Mouse (Mus musculus): Measurements from ENCODE around the gene Ubxn11. TPM values are rescaled to one million over a fixed set of nuclear protein-coding genes. Genes with fewer than 3 reads are reported as not detected.

Gene Ubxn11
- total and polyA plus RNA-seq, 3 experiments: 5.4 to 11.9 TPM; not detected in 1

DNA sequence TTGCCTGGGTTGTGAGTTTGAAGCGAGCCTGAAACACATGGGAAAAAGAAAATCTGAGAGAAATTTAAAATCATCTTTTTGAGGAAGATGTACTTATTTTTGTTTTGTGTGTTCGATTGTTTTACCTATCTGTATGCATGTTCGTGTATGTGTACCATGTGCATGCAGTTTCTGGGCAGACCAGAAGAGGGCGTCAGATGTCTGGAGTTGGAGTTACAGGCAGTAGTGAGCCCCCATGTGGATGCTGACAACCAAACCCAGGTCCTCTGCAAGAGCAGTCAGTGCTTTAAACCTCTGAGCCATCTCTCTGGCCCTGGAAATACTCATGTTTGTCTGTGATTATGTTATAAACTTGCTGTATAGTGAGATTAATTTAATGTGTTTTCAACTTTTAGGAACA is 17.4 kb upstream of the Ubxn11 start:
- TF ChIP-seq ZMIZ1 (IDR thresholded peaks at IDR 0.05; ENCODE audit: low read depth, low read length): no peak
- no peak for TF ChIP-seq EP300 (IDR thresholded peaks at IDR 0.05; ENCODE audit: low read depth in 1 of 2, low read length in 2 of 2)
- TF ChIP-seq CHD1 (IDR thresholded peaks at IDR 0.05; ENCODE audit: low read depth, low read length): no peak
- TF ChIP-seq ZNF384 (IDR thresholded peaks at IDR 0.05; ENCODE audit: low read depth, low read length): no peak
- no peak for TF ChIP-seq ETS1 (IDR thresholded peaks at IDR 0.05; ENCODE audit: low read depth, low read length)
- no peak for TF ChIP-seq NELFE (IDR thresholded peaks at IDR 0.05; ENCODE audit: low read depth, low read length)
- no peak for TF ChIP-seq MYC (IDR thresholded peaks at IDR 0.05; ENCODE audit: low read depth, low read length)
- no peak for TF ChIP-seq POLR2A (IDR thresholded peaks at IDR 0.05; ENCODE audit: control insufficient read depth in 1 of 2, insufficient read depth in 1 of 2, low read depth in 1 of 2, low read length in 2 of 2, poor library complexity in 1 of 2)
- TF ChIP-seq RAD21 (IDR thresholded peaks at IDR 0.05; ENCODE audit: low read depth, low read length): peak; percentile 14
- no peak for TF ChIP-seq POLR2AphosphoS2 (IDR thresholded peaks at IDR 0.05; ENCODE audit: low read length)
- peak; percentile 26; the same call in 1 of the 2 replicates for TF ChIP-seq SMC3 (IDR thresholded peaks at IDR 0.05; ENCODE audit: low read depth, low read length)
- TF ChIP-seq CTCF (IDR thresholded peaks at IDR 0.05 in 2 of 3, conservative IDR thresholded peaks at IDR 0.05 in 1 of 3; ENCODE audit: control insufficient read depth in 1 of 3, insufficient read depth in 1 of 3, low read depth in 2 of 3, low read length in 3 of 3, poor library complexity in 1 of 3, severe bottlenecking in 1 of 3): peak; percentile 33 to 68 (median 49)
- no peak for TF ChIP-seq HCFC1 (IDR thresholded peaks at IDR 0.05; ENCODE audit: low read depth, low read length)
- no peak for TF ChIP-seq NRF1 (IDR thresholded peaks at IDR 0.05; ENCODE audit: insufficient read depth, low read depth, low read length, poor library complexity, severe bottlenecking)
- no peak for TF ChIP-seq MXI1 (IDR thresholded peaks at IDR 0.05; ENCODE audit: low read depth, low read length)
- no peak overlapping the region for H3K4me3 ChIP-seq (ENCODE audit: control insufficient read depth in 1 of 2, insufficient read depth in 1 of 2, low read depth in 2 of 2, low read length in 2 of 2)
- DNase-seq (ENCODE audit: low read depth, low spot score): peak; percentile 45
- H3K79me2 ChIP-seq (ENCODE audit: control insufficient read depth, insufficient read depth, low read length, poor library complexity): no peaks in the 10 kb centered on the region
- H3K9ac ChIP-seq (ENCODE audit: control insufficient read depth, low read depth, low read length, poor library complexity, severe bottlenecking): no peak overlapping the region
- peaks cover 2 to 9% of the 10 kb centered on the region in 2 experiments; a peak in 2 of 4 replicates for H3K4me1 ChIP-seq (ENCODE audit: control insufficient read depth in 1 of 2, insufficient read depth in 2 of 2, low read length in 2 of 2)
- 0 out of 4 replicates have a peak, but pooled peaks cover 0 to 2% of the 10 kb centered on the region in 2 experiments for H3K36me3 ChIP-seq (ENCODE audit: control insufficient read depth in 1 of 2, insufficient read depth in 2 of 2, low read length in 2 of 2)
- no peak overlapping the region for H3K27ac ChIP-seq (ENCODE audit: control insufficient read depth, low read depth, low read length)
- no peaks in the 10 kb centered on the region for H3K9me3 ChIP-seq (replicated peaks; ENCODE audit: insufficient read depth, low read length)
- no peaks in the 10 kb centered on the region for H3K27me3 ChIP-seq (ENCODE audit: control insufficient read depth in 1 of 2, insufficient read depth in 2 of 2, low read length in 2 of 2)

- Histone ChIP-seq H3K4me1 (ENCODE audit: control insufficient read depth in 1 of 2, insufficient read depth in 2 of 2, low read length in 2 of 2) (peaks cover 0 to 6% of the 10 kb centered on the region in 2 experiments; a peak in 1 of 4 replicates), H3K79me2 (ENCODE audit: control insufficient read depth, insufficient read depth, low read length, poor library complexity) (no peaks in the 10 kb centered on the region), H3K27ac (ENCODE audit: control insufficient read depth, low read depth, low read length) (no peak overlapping the region), H3K36me3 (ENCODE audit: control insufficient read depth in 1 of 2, insufficient read depth in 2 of 2, low read length in 2 of 2) (0 out of 4 replicates have a peak, but pooled peaks cover 0 to under 1% of the 10 kb centered on the region in 2 experiments), H3K9ac (ENCODE audit: control insufficient read depth, low read depth, low read length, poor library complexity, severe bottlenecking) (peak overlapping the region; percentile 50), H3K4me3 (ENCODE audit: control insufficient read depth in 1 of 2, insufficient read depth in 1 of 2, low read depth in 2 of 2, low read length in 2 of 2) (peak overlapping the region in 1 of 2 experiments; percentile 37; a peak in 2 of 4 replicates), H3K9me3 (replicated peaks; ENCODE audit: insufficient read depth, low read length) (no peaks in the 10 kb centered on the region), H3K27me3 (ENCODE audit: control insufficient read depth in 1 of 2, insufficient read depth in 2 of 2, low read length in 2 of 2) (no peaks in the 10 kb centered on the region)
- TF ChIP-seq POLR2A (IDR thresholded peaks at IDR 0.05; ENCODE audit: control insufficient read depth in 1 of 2, insufficient read depth in 1 of 2, low read depth in 1 of 2, low read length in 2 of 2, poor library complexity in 1 of 2): peak in 1 of 2 experiments; percentile 31; a peak in 1 of 4 replicates
- no peak for TF ChIP-seq MXI1 (IDR thresholded peaks at IDR 0.05; ENCODE audit: low read depth, low read length)
- TF ChIP-seq GATA1 (IDR thresholded peaks at IDR 0.05; ENCODE audit: low read depth, low read length): no peak
- peak; percentile 72 to 85 (median 75); a peak in 5 of 6 replicates for TF ChIP-seq CTCF (IDR thresholded peaks at IDR 0.05 in 2 of 3, conservative IDR thresholded peaks at IDR 0.05 in 1 of 3; ENCODE audit: control insufficient read depth in 1 of 3, insufficient read depth in 1 of 3, low read depth in 2 of 3, low read length in 3 of 3, poor library complexity in 1 of 3, severe bottlenecking in 1 of 3)
- no peak for TF ChIP-seq MEF2A (IDR thresholded peaks at IDR 0.05; ENCODE audit: extremely low read depth, insufficient replicate concordance, low read depth, low read length, poor library complexity, severe bottlenecking)
- TF ChIP-seq HCFC1 (IDR thresholded peaks at IDR 0.05; ENCODE audit: low read depth, low read length): peak; percentile 49; the same call in 1 of the 2 replicates
- peak; percentile 55 for TF ChIP-seq RAD21 (IDR thresholded peaks at IDR 0.05; ENCODE audit: low read depth, low read length)
- no peak for TF ChIP-seq MYC (IDR thresholded peaks at IDR 0.05; ENCODE audit: low read depth, low read length)
- peak; percentile 72 for TF ChIP-seq SMC3 (IDR thresholded peaks at IDR 0.05; ENCODE audit: low read depth, low read length)
- peak; percentile 67 for DNase-seq (ENCODE audit: low read depth, low spot score)
Observed at GRCm38 (mm10) chr4:134087412-134087811, 15.0 kb upstream of the Ubxn11 start.

Measured in MEL (cell line).